Mouse (Mus musculus) erythroid progenitor cell, adult 5-6 weeks (primary cell): ENCODE results near the gene Impdh2. TPM values are rescaled to one million over a fixed set of nuclear protein-coding genes. Genes with fewer than 3 reads are reported as not detected.
"Not testable (repeated sequence)": the region's sequence is repeated elsewhere in the genome, so short reads cannot be mapped to it uniquely, and the experiment has no call there.

Experiments
- ATAC-seq: replicated peaks from 2 replicates; pipeline ENCODE4 v1.8.0; 2016; ENCODE audit warnings: moderate number of reproducible peaks, mild to moderate bottlenecking, moderate TSS enrichment, inconsistent platforms; ENCODE audit not compliant: poor library complexity, low FRiP score, severe bottlenecking
- total RNA-seq, 2 experiments: library from RNA; stranded (forward) in 1 of 2; stranded (reverse) in 1 of 2; fragments of 150-400 nt in 1 of 2; fragments of 186-747, 209-891 nt in 1 of 2; gene quantifications; 2 replicates each; pipeline versions ENCODE4 v1.2.3 to v1.2.4; 2015 to 2017; ENCODE audit warnings: low replicate concordance in 2 of 2

The Impdh2 gene
- total RNA-seq, 2 experiments from 2014 or later, result 37.1 to 75.0 TPM

- peak; percentile 47; the same call in 1 of the 2 replicates for ATAC-seq
Observed at GRCm38 (mm10) chr9:108596998-108597764, 37.1 kb downstream of the Impdh2 start, which contains the start of gene P4htm. P4htm (minus strand) TSS chr9:108597667.

- ATAC-seq, result no peak
Observed at GRCm38 (mm10) chr9:108599021-108599566, 39.0 kb downstream of the Impdh2 start.

- no peak for ATAC-seq
Observed at GRCm38 (mm10) chr9:108600011-108600410, 39.9 kb downstream of the Impdh2 start.

- ATAC-seq, result no peak
Observed at GRCm38 (mm10) chr9:108601986-108602385, 41.9 kb downstream of the Impdh2 start.

GRCm38 (mm10) chr9:108607929-108608328 lies 47.8 kb downstream of the Impdh2 start:
- ATAC-seq, result not testable (repeated sequence)

GRCm38 (mm10) chr9:108608889-108609288 lies 48.8 kb downstream of the Impdh2 start:
- ATAC-seq, result no peak

- no peak for ATAC-seq
Observed at GRCm38 (mm10) chr9:108611488-108611887, 51.4 kb downstream of the Impdh2 start.

Other genes with a start within 250 kb of the Impdh2 start
- gene Gpx1, start 221.4 kb upstream of the Impdh2 start, total RNA-seq (2015; ENCODE audit: low replicate concordance), result 4,218 and 4,387 TPM in 2 replicates
- gene Gpx1, start 221.4 kb upstream of the Impdh2 start, total RNA-seq (2017; ENCODE audit: low replicate concordance), result 2,703 and 2,741 TPM in 2 replicates
- 162 and 251 TPM in 2 replicates for gene Usp4, start 212.4 kb upstream of the Impdh2 start, total RNA-seq (2015; ENCODE audit: low replicate concordance)
- gene Usp4, start 212.4 kb upstream of the Impdh2 start, total RNA-seq (2017; ENCODE audit: low replicate concordance), result 123 and 148 TPM in 2 replicates
- 2.1 and 2.2 TPM in 2 replicates for gene 1700102P08Rik, start 167.5 kb upstream of the Impdh2 start, total RNA-seq (2015; ENCODE audit: low replicate concordance)
- gene 1700102P08Rik, start 167.5 kb upstream of the Impdh2 start, total RNA-seq (2017; ENCODE audit: low replicate concordance), result 1.2 and 4.6 TPM in 2 replicates
- not detected in 2 replicates for gene Ccdc36, start 131.8 kb upstream of the Impdh2 start, total RNA-seq (2015; ENCODE audit: low replicate concordance)
- 1.1 TPM in 1 of 2 replicates, not detected in the other for gene Ccdc36, start 131.8 kb upstream of the Impdh2 start, total RNA-seq (2017; ENCODE audit: low replicate concordance)
- gene BC048562, start 123.8 kb upstream of the Impdh2 start, total RNA-seq (2015; ENCODE audit: low replicate concordance), result not detected in 2 replicates
- gene BC048562, start 123.8 kb upstream of the Impdh2 start, total RNA-seq (2017; ENCODE audit: low replicate concordance), result not detected in 2 replicates
- 3.4 and 23.4 TPM in 2 replicates for gene Ccdc71, start 99.8 kb upstream of the Impdh2 start, total RNA-seq (2015; ENCODE audit: low replicate concordance)
- gene Ccdc71, start 99.8 kb upstream of the Impdh2 start, total RNA-seq (2017; ENCODE audit: low replicate concordance), result 9.5 and 14.6 TPM in 2 replicates
- gene Klhdc8b, start 98.7 kb upstream of the Impdh2 start, total RNA-seq (2015; ENCODE audit: low replicate concordance), result 2.5 and 2.9 TPM in 2 replicates
- 5.4 TPM in 1 of 2 replicates, not detected in the other for gene Klhdc8b, start 98.7 kb upstream of the Impdh2 start, total RNA-seq (2017; ENCODE audit: low replicate concordance)
- gene Lamb2, start 80.5 kb upstream of the Impdh2 start, total RNA-seq (2015; ENCODE audit: low replicate concordance), result not detected in 2 replicates
- gene Lamb2, start 80.5 kb upstream of the Impdh2 start, total RNA-seq (2017; ENCODE audit: low replicate concordance), result not detected in 2 replicates
- gene Usp19, start 69.7 kb upstream of the Impdh2 start, total RNA-seq (2015; ENCODE audit: low replicate concordance), result 52.6 and 63.7 TPM in 2 replicates
- gene Usp19, start 69.7 kb upstream of the Impdh2 start, total RNA-seq (2017; ENCODE audit: low replicate concordance), result 54.7 and 58.7 TPM in 2 replicates
- 67.5 and 85.1 TPM in 2 replicates for gene Qars, start 52.6 kb upstream of the Impdh2 start, total RNA-seq (2015; ENCODE audit: low replicate concordance)
- gene Qars, start 52.6 kb upstream of the Impdh2 start, total RNA-seq (2017; ENCODE audit: low replicate concordance), result 78.3 and 79.2 TPM in 2 replicates
- gene Qrich1, start 43.5 kb upstream of the Impdh2 start, total RNA-seq (2015; ENCODE audit: low replicate concordance), result 92.6 and 141 TPM in 2 replicates
- gene Qrich1, start 43.5 kb upstream of the Impdh2 start, total RNA-seq (2017; ENCODE audit: low replicate concordance), result 117 and 139 TPM in 2 replicates
- gene Ndufaf3, start 7.1 kb downstream of the Impdh2 start, total RNA-seq (2015; ENCODE audit: low replicate concordance), result 16.3 and 22.0 TPM in 2 replicates
- gene Ndufaf3, start 7.1 kb downstream of the Impdh2 start, total RNA-seq (2017; ENCODE audit: low replicate concordance), result 1.4 and 37.6 TPM in 2 replicates
- gene Dalrd3, start 9.6 kb downstream of the Impdh2 start, total RNA-seq (2015; ENCODE audit: low replicate concordance), result 47.8 and 48.7 TPM in 2 replicates
- gene Dalrd3, start 9.6 kb downstream of the Impdh2 start, total RNA-seq (2017; ENCODE audit: low replicate concordance), result 18.7 and 23.7 TPM in 2 replicates
- 2.9 and 6.8 TPM in 2 replicates for gene Wdr6, start 18.5 kb downstream of the Impdh2 start, total RNA-seq (2015; ENCODE audit: low replicate concordance)
- 1.4 and 3.7 TPM in 2 replicates for gene Wdr6, start 18.5 kb downstream of the Impdh2 start, total RNA-seq (2017; ENCODE audit: low replicate concordance)
- not detected in 2 replicates for gene P4htm, start 37.4 kb downstream of the Impdh2 start, total RNA-seq (2015; ENCODE audit: low replicate concordance)
- not detected in 2 replicates for gene P4htm, start 37.4 kb downstream of the Impdh2 start, total RNA-seq (2017; ENCODE audit: low replicate concordance)
- gene Arih2, start 89.1 kb downstream of the Impdh2 start, total RNA-seq (2015; ENCODE audit: low replicate concordance), result 36.0 and 49.4 TPM in 2 replicates
- 77.1 and 79.9 TPM in 2 replicates for gene Arih2, start 89.1 kb downstream of the Impdh2 start, total RNA-seq (2017; ENCODE audit: low replicate concordance)
- 4.2 TPM in 1 of 2 replicates, not detected in the other for gene Slc25a20, start 101.8 kb downstream of the Impdh2 start, total RNA-seq (2015; ENCODE audit: low replicate concordance)
- 2.0 and 6.9 TPM in 2 replicates for gene Slc25a20, start 101.8 kb downstream of the Impdh2 start, total RNA-seq (2017; ENCODE audit: low replicate concordance)
- 1.4 and 10.9 TPM in 2 replicates for gene Prkar2a, start 129.0 kb downstream of the Impdh2 start, total RNA-seq (2015; ENCODE audit: low replicate concordance)
- 1.4 and 1.5 TPM in 2 replicates for gene Prkar2a, start 129.0 kb downstream of the Impdh2 start, total RNA-seq (2017; ENCODE audit: low replicate concordance)
- gene Ip6k2, start 223.5 kb downstream of the Impdh2 start, total RNA-seq (2015; ENCODE audit: low replicate concordance), result 16.2 and 32.7 TPM in 2 replicates
- gene Ip6k2, start 223.5 kb downstream of the Impdh2 start, total RNA-seq (2017; ENCODE audit: low replicate concordance), result 32.5 and 80.9 TPM in 2 replicates
- 2.9 and 6.1 TPM in 2 replicates for gene Nckipsd, start 248.1 kb downstream of the Impdh2 start, total RNA-seq (2015; ENCODE audit: low replicate concordance)
- gene Nckipsd, start 248.1 kb downstream of the Impdh2 start, total RNA-seq (2017; ENCODE audit: low replicate concordance), result 9.8 and 20.6 TPM in 2 replicates